Mouse (Mus musculus) G1E (cell line): ENCODE results near the gene Zfx. TPM values are rescaled to one million over a fixed set of nuclear protein-coding genes. Genes with fewer than 3 reads are reported as not detected.

ENCODE experiments used
- ATAC-seq: 2 replicates; pipeline ENCODE4 v1.8.0; 2016; ENCODE audit warnings: mild to moderate bottlenecking; ENCODE audit not compliant: insufficient number of reproducible peaks, poor library complexity, low FRiP score, severe bottlenecking; ENCODE audit errors: extremely low read depth
- DNase-seq: peaks from one replicate; pipeline ENCODE4 v3.0.0; 2012; ENCODE audit warnings: low spot score
- H3K27me3 ChIP-seq: 2 replicates; pipeline ENCODE4 v1.6.1; 2012; ENCODE audit warnings: mild to moderate bottlenecking, low read length, inconsistent platforms; ENCODE audit not compliant: insufficient read depth
- H3K36me3 ChIP-seq: replicated peaks from 2 replicates; pipeline ENCODE3; 2012; ENCODE audit warnings: mild to moderate bottlenecking, inconsistent platforms
- H3K4me1 ChIP-seq: 2 replicates; pipeline ENCODE4 v1.6.1; 2012; ENCODE audit warnings: low read depth, low read length, inconsistent platforms, mixed read lengths; ENCODE audit not compliant: insufficient read depth
- H3K4me3 ChIP-seq: 2 replicates; pipeline ENCODE4 v1.5.1; 2012; ENCODE audit warnings: low read depth, mild to moderate bottlenecking, inconsistent platforms, low read length, moderate library complexity, mixed read lengths
- H3K9me3 ChIP-seq: replicated peaks from 2 replicates; pipeline ENCODE4 v1.6.1; 2012; ENCODE audit warnings: inconsistent platforms
- CTCF ChIP-seq: IDR thresholded peaks from 2 replicates; pipeline ENCODE4 v1.5.1; 2012; ENCODE audit warnings: low read depth, low read length, inconsistent platforms, mixed read lengths
- GATA1 ChIP-seq: IDR thresholded peaks from 2 replicates; pipeline ENCODE4 v1.6.1; 2012; ENCODE audit warnings: borderline replicate concordance, low read length, inconsistent platforms, mixed read lengths
- GATA2 ChIP-seq: IDR thresholded peaks from 2 replicates; pipeline ENCODE4 v1.6.1; 2012; ENCODE audit warnings: low read depth, low read length, inconsistent platforms, borderline replicate concordance
- POLR2AphosphoS5 ChIP-seq: IDR thresholded peaks from 2 replicates; pipeline ENCODE4 v1.6.1; 2012; ENCODE audit warnings: low read depth, low read length, inconsistent platforms; ENCODE audit not compliant: insufficient replicate concordance
- TAL1 ChIP-seq: conservative IDR thresholded peaks from 2 replicates; pipeline ENCODE4 v1.6.1; 2012; ENCODE audit warnings: low read depth, low read length, inconsistent platforms, mixed read lengths
- polyA plus RNA-seq: library from polyadenylated mRNA; stranded (reverse); fragments of >175 nt; gene quantifications from 2 replicates; pipeline ENCODE4 v1.2.3, GENCODE M21; 2012
- total RNA-seq, 2 experiments: library from RNA; stranded (forward) in 1 of 2; stranded (reverse) in 1 of 2; fragments of 200-1000 nt in 1 of 2; fragments of >200 nt in 1 of 2; fragmentation: Nextera tagmentation in 1 of 2; gene quantifications; 2 replicates each; pipeline ENCODE4 v1.2.3; 2014 to 2017

Zfx gene
- total and polyA plus RNA-seq, 3 experiments = 2.0 to 60.7 (median 49.4) TPM

DNA sequence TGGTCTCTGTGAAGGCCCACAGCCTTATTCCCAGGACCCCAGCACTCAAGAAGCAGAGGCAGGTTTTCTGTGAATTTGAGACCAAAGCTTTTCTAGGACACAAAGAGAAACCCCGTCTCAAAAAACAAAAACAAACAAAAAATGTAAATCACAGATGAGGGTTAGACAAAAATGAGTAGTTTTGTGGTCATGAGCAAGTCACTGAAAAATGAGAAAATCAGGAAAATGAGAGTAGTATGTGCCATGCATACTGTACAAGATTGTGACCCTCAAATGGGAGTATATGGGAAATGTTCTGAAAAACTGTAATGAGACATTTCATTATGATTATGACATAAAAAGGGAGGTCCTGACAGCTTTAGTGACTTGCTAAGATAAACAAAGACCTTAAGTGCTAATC is 22.9 kb downstream of the Zfx start:
- no peak overlapping the region for H3K4me3 ChIP-seq
- DNase-seq = no peak
- no peaks in the 10 kb centered on the region for H3K27me3 ChIP-seq
- no peak for TF ChIP-seq GATA2
- TF ChIP-seq TAL1 = no peak
- no peak for TF ChIP-seq GATA1
- no peak for TF ChIP-seq CTCF
- TF ChIP-seq POLR2AphosphoS5 = no peak
- peaks cover 39% of the 10 kb centered on the region for H3K36me3 ChIP-seq
- H3K4me1 ChIP-seq = no peaks in the 10 kb centered on the region
- no peak for ATAC-seq
- H3K9me3 ChIP-seq = no peaks in the 10 kb centered on the region

DNA sequence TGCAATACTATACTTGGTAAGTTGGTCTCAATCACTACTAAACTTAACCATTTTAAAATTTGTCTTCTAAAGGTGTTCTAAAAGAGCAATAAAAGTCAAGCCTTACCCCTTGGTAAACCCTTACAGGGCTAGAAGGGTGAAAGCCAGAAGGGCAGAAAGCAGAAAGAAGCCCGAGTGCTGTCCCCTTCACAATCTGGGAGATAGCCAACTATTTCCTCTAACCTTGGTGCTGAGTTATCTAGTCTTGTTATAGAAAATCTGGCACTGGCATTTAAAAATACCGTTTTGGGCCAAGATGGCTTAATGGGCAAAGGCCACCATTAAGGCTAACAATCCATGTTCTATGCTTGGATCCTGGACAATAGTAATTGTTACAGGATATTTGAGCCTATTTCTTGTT is 32.5 kb downstream of the Zfx start:
- H3K4me1 ChIP-seq = no peaks in the 10 kb centered on the region
- H3K9me3 ChIP-seq = no peaks in the 10 kb centered on the region
- peaks cover 36% of the 10 kb centered on the region for H3K36me3 ChIP-seq
- H3K27me3 ChIP-seq = no peaks in the 10 kb centered on the region
- ATAC-seq (no peak), DNase-seq (no peak)
- H3K4me3 ChIP-seq = no peak overlapping the region
- no peak for TF ChIP-seq POLR2AphosphoS5
- no peak for TF ChIP-seq TAL1
- no peak for TF ChIP-seq GATA2
- TF ChIP-seq CTCF = no peak
- TF ChIP-seq GATA1 = no peak

DNA sequence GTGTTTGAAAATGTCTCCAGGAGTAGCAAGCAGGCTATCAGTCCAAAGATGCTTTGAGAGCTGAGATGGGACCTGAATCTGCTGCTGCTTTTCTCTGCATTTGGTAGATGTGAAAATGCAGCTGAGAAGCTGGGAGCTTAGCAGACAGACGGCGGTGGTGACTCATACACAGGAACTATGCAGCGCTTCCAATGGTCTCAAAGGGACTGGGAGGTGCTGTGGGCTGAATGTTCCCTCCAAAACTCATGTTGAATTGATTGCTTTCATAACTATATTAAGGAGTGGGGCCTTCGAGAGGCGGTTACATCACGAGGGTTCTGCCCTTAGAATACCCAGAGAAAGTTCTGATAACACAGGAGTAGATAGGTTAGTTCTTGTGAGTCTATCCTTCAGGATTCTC is 62.3 kb downstream of the Zfx start:
- H3K9me3 ChIP-seq = no peaks in the 10 kb centered on the region
- 0 out of 2 replicates have a peak, but pooled peaks cover 7% of the 10 kb centered on the region for H3K27me3 ChIP-seq
- TF ChIP-seq GATA2 (no peak), TAL1 (no peak), POLR2AphosphoS5 (no peak), CTCF (no peak), GATA1 (no peak)
- no peak overlapping the region for H3K4me3 ChIP-seq
- ATAC-seq (no peak), DNase-seq (no peak)
- no peaks in the 10 kb centered on the region for H3K4me1 ChIP-seq
- H3K36me3 ChIP-seq = no peaks in the 10 kb centered on the region

DNA sequence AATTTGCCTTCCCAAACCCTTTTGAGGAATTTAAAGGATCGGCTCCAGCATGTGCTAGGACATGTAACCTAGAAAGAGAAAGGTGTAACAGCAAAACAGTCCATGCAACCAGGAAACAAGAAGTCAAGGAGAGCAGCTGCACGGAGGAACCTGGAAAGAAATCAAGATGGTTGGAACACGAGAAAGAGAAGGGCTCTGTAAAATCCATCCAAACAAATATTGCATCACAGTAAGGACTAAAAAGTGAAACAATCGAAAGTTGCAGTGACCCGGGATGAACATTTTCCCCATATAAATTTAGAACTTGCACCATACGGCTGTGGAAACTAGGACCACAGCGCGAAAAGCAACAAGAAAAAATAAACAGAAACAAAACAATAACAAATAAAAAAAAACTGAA is 62.8 kb downstream of the Zfx start:
- Histone ChIP-seq H3K9me3 (no peaks in the 10 kb centered on the region), H3K4me3 (no peak overlapping the region), H3K27me3 (0 out of 2 replicates have a peak, but pooled peaks cover 6% of the 10 kb centered on the region), H3K36me3 (no peaks in the 10 kb centered on the region), H3K4me1 (no peaks in the 10 kb centered on the region)
- TF ChIP-seq GATA1 (no peak), TAL1 (no peak), GATA2 (no peak), POLR2AphosphoS5 (no peak), CTCF (no peak)
- ATAC-seq (no peak), DNase-seq (no peak)

DNA sequence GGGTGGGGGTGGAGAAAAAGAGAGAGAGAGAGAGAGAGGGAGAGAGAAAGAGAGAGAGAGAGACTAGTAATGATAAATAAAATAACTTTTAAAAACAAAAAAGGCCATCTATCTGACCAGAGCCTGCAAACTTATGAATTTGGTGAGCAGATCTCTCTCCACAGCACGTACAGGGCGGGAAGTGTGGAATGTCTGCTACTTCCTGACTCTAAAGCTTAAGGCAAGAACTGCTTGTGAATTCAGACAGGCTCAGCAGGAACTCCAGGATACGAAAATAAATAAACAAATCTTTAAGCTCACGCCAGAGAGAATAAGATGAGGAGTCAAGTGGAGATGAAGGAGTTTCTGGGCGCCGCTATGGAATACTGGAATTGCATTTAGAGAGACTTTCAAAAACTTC is 64.8 kb downstream of the Zfx start:
- ATAC-seq (no peak), DNase-seq (no peak)
- no peaks in the 10 kb centered on the region for H3K36me3 ChIP-seq
- no peak overlapping the region for H3K4me3 ChIP-seq
- H3K27me3 ChIP-seq = peaks cover 7% of the 10 kb centered on the region; the same call in 1 of the 2 replicates
- H3K4me1 ChIP-seq = no peaks in the 10 kb centered on the region
- H3K9me3 ChIP-seq = no peaks in the 10 kb centered on the region
- TF ChIP-seq GATA1 (no peak), CTCF (no peak), GATA2 (no peak), TAL1 (no peak), POLR2AphosphoS5 (no peak)

DNA sequence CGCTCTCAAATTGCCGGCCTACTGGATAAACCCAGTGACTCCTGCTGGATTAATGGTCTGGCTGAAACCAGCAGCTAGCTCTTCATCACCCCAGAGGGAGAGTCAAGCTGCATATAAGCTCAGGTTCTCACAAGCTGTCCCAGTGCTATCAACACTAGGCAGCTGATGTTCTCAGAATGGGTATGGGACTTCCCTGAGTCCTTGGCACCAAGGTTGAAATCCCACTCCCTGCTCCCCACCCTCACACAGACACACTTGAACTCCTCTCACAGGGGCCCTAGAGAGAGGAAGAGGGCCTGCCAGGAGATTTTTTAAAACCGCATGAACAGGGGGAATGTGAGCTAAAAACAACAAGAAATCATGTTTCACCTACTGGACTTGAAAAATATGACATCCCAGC is 74.5 kb downstream of the Zfx start:
- H3K4me1 ChIP-seq = no peaks in the 10 kb centered on the region
- DNase-seq (no peak), ATAC-seq (no peak)
- H3K36me3 ChIP-seq = no peaks in the 10 kb centered on the region
- no peak for TF ChIP-seq GATA2
- TF ChIP-seq POLR2AphosphoS5 = no peak
- TF ChIP-seq GATA1 = no peak
- no peak for TF ChIP-seq TAL1
- no peak for TF ChIP-seq CTCF
- no peaks in the 10 kb centered on the region for H3K27me3 ChIP-seq
- H3K9me3 ChIP-seq = no peaks in the 10 kb centered on the region
- H3K4me3 ChIP-seq = no peak overlapping the region

DNA sequence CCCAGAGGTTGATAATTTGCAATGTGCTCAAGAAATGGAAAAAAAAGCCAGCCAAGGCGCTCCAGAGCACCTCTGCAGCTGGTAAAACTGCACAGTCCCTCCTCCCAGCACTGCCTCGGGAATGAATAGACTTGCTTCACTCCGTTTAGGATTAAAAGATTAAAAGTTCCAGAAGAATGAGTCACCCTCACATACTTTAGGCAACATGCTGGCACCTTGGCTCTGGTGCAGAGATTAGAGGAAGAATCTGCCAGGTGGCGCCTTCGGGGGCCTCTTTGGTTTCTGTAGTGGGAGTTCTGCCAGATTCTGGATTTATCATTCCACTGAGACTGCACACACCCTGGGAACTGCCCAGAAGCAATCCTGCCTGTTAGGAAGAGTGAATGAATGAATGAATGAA is 75.5 kb downstream of the Zfx start:
- TF ChIP-seq POLR2AphosphoS5 (no peak), TAL1 (no peak), GATA1 (no peak), CTCF (no peak), GATA2 (no peak)
- Histone ChIP-seq H3K36me3 (no peaks in the 10 kb centered on the region), H3K9me3 (no peaks in the 10 kb centered on the region), H3K27me3 (no peaks in the 10 kb centered on the region), H3K4me3 (no peak overlapping the region), H3K4me1 (no peaks in the 10 kb centered on the region)
- ATAC-seq (no peak), DNase-seq (no peak)
